16 mouse cellular contexts compared by ENCODE assay signal in the genomic region with DNA sequence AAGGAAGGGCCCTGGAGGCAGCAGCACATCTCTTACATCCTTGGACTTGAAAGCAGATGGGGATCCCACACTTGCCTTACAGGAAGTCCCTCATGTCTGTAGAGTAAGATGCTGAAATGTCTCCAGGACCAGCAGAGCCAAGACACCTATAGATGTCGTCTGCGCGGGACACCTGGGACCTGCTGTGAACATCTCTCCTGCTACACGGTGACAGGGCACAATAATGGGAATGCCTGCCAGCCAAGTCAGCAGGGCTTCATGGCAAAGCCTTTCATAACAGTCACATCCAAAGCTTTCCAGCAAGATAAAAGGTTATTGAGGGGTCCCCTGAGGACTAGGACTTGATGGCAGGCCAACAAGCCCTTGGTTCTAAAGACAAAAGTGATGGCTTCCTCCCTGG. TPM values are rescaled to one million over a fixed set of nuclear protein-coding genes. Genes with fewer than 3 reads are reported as not detected.
"Had no signal": no experiment of that assay in that cellular context is flagged by ENCODE, and none has a peak within 500 bp of the region (broad histone marks: within the 10 kb centered on the region; RNA-seq: fewer than 3 reads in every experiment).

No protein-coding gene starts in this region.

- ATAC-seq: liver, postnatal 0 days; lung, postnatal 0 days; midbrain, embryonic 15.5 days had no signal

- H3K27ac ChIP-seq: kidney, postnatal 0 days; layer of hippocampus, adult 2 months; liver, embryonic 14.5 days; macrophage; midbrain, embryonic 12.5 days; midbrain, embryonic 15.5 days; neural tube, embryonic 12.5 days; neural tube, embryonic 15.5 days; stomach, embryonic 15.5 days had no signal

- H3K4me3 ChIP-seq: layer of hippocampus, adult 2 months; midbrain, embryonic 12.5 days; midbrain, embryonic 15.5 days; neural tube, embryonic 12.5 days; neural tube, embryonic 15.5 days; stomach, embryonic 15.5 days had no signal

- H3K4me1 ChIP-seq: stomach, embryonic 15.5 days had no signal

- DNase-seq: kidney, postnatal 25 days; liver, postnatal 0 days; lung, embryonic 14.5 days; right cerebral cortex, postnatal 25 days; spleen, adult 18-20 months; thymus, postnatal 25 days had no signal

- H3K27me3 ChIP-seq: midbrain, embryonic 15.5 days; neural tube, embryonic 12.5 days; neural tube, embryonic 15.5 days; stomach, embryonic 15.5 days had no signal

RNA-seq across cellular contexts. Expression of a gene that starts 45.8 kb away (rescaled TPM):
- polyA plus RNA-seq: macrophage had no signal
